9 mouse cellular contexts compared by ENCODE assay signal in the genomic region with DNA sequence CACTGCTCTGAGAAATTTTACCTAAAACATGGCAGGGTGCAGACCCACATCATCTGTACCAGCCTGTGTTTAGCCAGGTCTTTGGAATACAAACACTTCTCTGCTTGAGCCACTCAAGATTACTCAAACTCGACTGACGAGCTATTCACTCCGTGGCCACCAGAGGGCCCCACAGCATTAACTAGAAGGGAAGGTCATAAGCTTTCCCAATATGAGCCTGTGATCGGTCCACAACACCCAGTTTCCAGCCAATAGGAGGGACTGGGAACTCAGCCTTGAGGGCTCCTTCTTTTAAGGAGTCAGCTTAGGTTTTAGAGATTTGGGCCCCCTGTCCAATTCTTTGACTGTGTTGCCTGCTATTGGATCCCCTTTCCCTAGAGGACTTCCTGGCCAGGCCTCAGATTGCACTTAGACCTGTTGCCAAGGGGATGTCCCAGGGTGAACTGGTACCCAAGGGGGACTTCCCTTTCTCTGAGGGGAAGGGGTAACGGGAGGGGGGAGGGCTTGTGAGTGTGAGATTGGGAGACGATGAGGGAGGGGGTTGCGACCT. TPM values are rescaled to one million over a fixed set of nuclear protein-coding genes. Genes with fewer than 3 reads are reported as not detected.
DNase-seq lines count a peak whose midpoint lies in the region; ATAC-seq lines count a peak whose summit lies in the region.
"Had no signal": no experiment of that assay in that cellular context is flagged by ENCODE, and none has a peak within 500 bp of the region (broad histone marks: within the 10 kb centered on the region; RNA-seq: fewer than 3 reads in every experiment).

No protein-coding gene starts in this region.

- H3K4me2 ChIP-seq in embryonic facial prominence, embryonic 13.5 days: no peak overlapping the region
- no peak overlapping the region for H3K4me2 ChIP-seq in heart, embryonic 16.5 days (ENCODE audit: low read depth, low read length)
- no peak overlapping the region for H3K4me2 ChIP-seq in neural tube, embryonic 15.5 days
- H3K4me2 ChIP-seq: embryonic facial prominence, embryonic 12.5 days had no signal

- WGBS in embryonic facial prominence, embryonic 13.5 days: 31% methylated on average over 7 of the region's 7 CpGs
- 32% methylated on average over 7 of the region's 7 CpGs for WGBS in heart, embryonic 16.5 days
- 34% methylated on average over 7 of the region's 7 CpGs for WGBS in neural tube, embryonic 15.5 days

- 0 out of 2 replicates have a peak, but pooled peaks have one; percentile 56 for ATAC-seq in embryonic facial prominence, embryonic 13.5 days (ENCODE audit: insufficient number of reproducible peaks, insufficient read depth, low FRiP score, low TSS enrichment, low read depth)
- peak; percentile 37 for ATAC-seq in heart, embryonic 16.5 days (replicated peaks; ENCODE audit: extremely low read depth, insufficient read depth, low FRiP score)
- peak; percentile 38; the same call in 1 of the 2 replicates for ATAC-seq in neural tube, embryonic 15.5 days (ENCODE audit: low FRiP score)

- peaks cover under 1% of the 10 kb centered on the region; the same call in 1 of the 2 replicates for H3K4me1 ChIP-seq in embryonic facial prominence, embryonic 13.5 days
- no peaks in the 10 kb centered on the region for H3K4me1 ChIP-seq in heart, embryonic 16.5 days (ENCODE audit: control insufficient read depth, insufficient read depth, low read length)
- H3K4me1 ChIP-seq in neural tube, embryonic 15.5 days: no peaks in the 10 kb centered on the region
- H3K4me1 ChIP-seq: embryonic facial prominence, embryonic 12.5 days had no signal

- no peak overlapping the region for H3K4me3 ChIP-seq in embryonic facial prominence, embryonic 13.5 days
- H3K4me3 ChIP-seq in heart, embryonic 16.5 days (ENCODE audit: low read length): no peak overlapping the region
- H3K4me3 ChIP-seq in neural tube, embryonic 15.5 days (replicated peaks): no peak overlapping the region
- H3K4me3 ChIP-seq: embryonic facial prominence, embryonic 12.5 days had no signal

- peak; percentile 91 to 92 for DNase-seq in B cell, adult 2 months
- DNase-seq in adrenal gland, postnatal 10 days: peak; percentile 92
- DNase-seq in kidney, postnatal 4 days: peak; percentile 92 to 94
- peak; percentile 88 to 90 for DNase-seq in lung, adult 18-20 months
- peak; percentile 59 to 74 for DNase-seq in thymus, adult 18-20 months

- no peak overlapping the region for H3K9ac ChIP-seq in embryonic facial prominence, embryonic 13.5 days
- H3K9ac ChIP-seq in heart, embryonic 16.5 days (ENCODE audit: low read length): no peak overlapping the region
- no peak overlapping the region for H3K9ac ChIP-seq in neural tube, embryonic 15.5 days (replicated peaks)
- H3K9ac ChIP-seq: embryonic facial prominence, embryonic 12.5 days had no signal

- H3K27me3 ChIP-seq in embryonic facial prominence, embryonic 13.5 days: no peaks in the 10 kb centered on the region
- H3K27me3 ChIP-seq in heart, embryonic 16.5 days (ENCODE audit: control insufficient read depth, insufficient read depth, low read length): no peaks in the 10 kb centered on the region
- no peaks in the 10 kb centered on the region for H3K27me3 ChIP-seq in neural tube, embryonic 15.5 days (replicated peaks)
- H3K27me3 ChIP-seq: embryonic facial prominence, embryonic 12.5 days had no signal

- no peaks in the 10 kb centered on the region for H3K36me3 ChIP-seq in embryonic facial prominence, embryonic 13.5 days
- no peaks in the 10 kb centered on the region for H3K36me3 ChIP-seq in heart, embryonic 16.5 days (ENCODE audit: control insufficient read depth, insufficient read depth)
- no peaks in the 10 kb centered on the region for H3K36me3 ChIP-seq in neural tube, embryonic 15.5 days
- H3K36me3 ChIP-seq: embryonic facial prominence, embryonic 12.5 days had no signal

- H3K27ac ChIP-seq in embryonic facial prominence, embryonic 13.5 days: no peak overlapping the region
- no peak overlapping the region for H3K27ac ChIP-seq in heart, embryonic 16.5 days (ENCODE audit: low read length)
- H3K27ac ChIP-seq in neural tube, embryonic 15.5 days (replicated peaks): no peak overlapping the region
- H3K27ac ChIP-seq: embryonic facial prominence, embryonic 12.5 days had no signal

- no peaks in the 10 kb centered on the region for H3K9me3 ChIP-seq in embryonic facial prominence, embryonic 13.5 days
- no peaks in the 10 kb centered on the region for H3K9me3 ChIP-seq in heart, embryonic 16.5 days (replicated peaks; ENCODE audit: control insufficient read depth, low read length)
- no peaks in the 10 kb centered on the region for H3K9me3 ChIP-seq in neural tube, embryonic 15.5 days (replicated peaks)
- H3K9me3 ChIP-seq: embryonic facial prominence, embryonic 12.5 days had no signal

RNA-seq across cellular contexts. Expression of gene S100a10, which starts 7.7 kb away (rescaled TPM):
- 100 to 1,000 TPM; 204 to 207 TPM for total RNA-seq in adrenal gland, postnatal 10 days (2021)
- polyA plus RNA-seq in embryonic facial prominence, embryonic 13.5 days (2015; fragmentation: Nextera tagmentation; extraction: Ambion mirVana): 507 and 556 TPM in 2 replicates
- 222 and 243 TPM in 2 replicates for polyA plus RNA-seq in heart, embryonic 16.5 days (2015; fragmentation: Nextera tagmentation; extraction: Ambion mirVana)
- polyA plus RNA-seq in neural tube, embryonic 15.5 days (2015; fragmentation: Nextera tagmentation; extraction: Ambion mirVana): 284 and 336 TPM in 2 replicates

RNA-seq across cellular contexts. Expression of gene S100a11, which starts 26.9 kb away (rescaled TPM):
- total RNA-seq in adrenal gland, postnatal 10 days (2021): 100 to 1,000 TPM; 210 to 249 TPM
- polyA plus RNA-seq in embryonic facial prominence, embryonic 13.5 days (2015; fragmentation: Nextera tagmentation; extraction: Ambion mirVana): 1,381 and 1,392 TPM in 2 replicates
- polyA plus RNA-seq in heart, embryonic 16.5 days (2015; fragmentation: Nextera tagmentation; extraction: Ambion mirVana): 709 and 778 TPM in 2 replicates
- polyA plus RNA-seq in neural tube, embryonic 15.5 days (2015; fragmentation: Nextera tagmentation; extraction: Ambion mirVana): 235 and 481 TPM in 2 replicates
